Mouse (Mus musculus) intestine, embryonic 15.5 days (tissue): ENCODE data around the gene Gm20403. TPM values are rescaled to one million over a fixed set of nuclear protein-coding genes. Genes with fewer than 3 reads are reported as not detected.

Source experiments
- ATAC-seq: fragments of 200-750 bp; cut with Nextera tagmentation; 2 replicates; pipeline ENCODE4 v1.8.0; 2017; ENCODE audit warnings: moderate TSS enrichment, moderate library complexity
- H3K27ac ChIP-seq: fragments of 300-500 bp; sonication (generic); 2 replicates; pipeline ENCODE4 v1.5.1; 2015; ENCODE audit warnings: mild to moderate bottlenecking, inconsistent platforms
- H3K27me3 ChIP-seq: fragments of 300-500 bp; sonication (generic); replicated peaks from 2 replicates; pipeline ENCODE4 v1.6.1; 2015; ENCODE audit warnings: inconsistent platforms
- H3K36me3 ChIP-seq: fragments of 300-500 bp; sonication (generic); 2 replicates; pipeline ENCODE4 v1.6.1; 2015; ENCODE audit warnings: inconsistent platforms
- H3K4me1 ChIP-seq: fragments of 300-500 bp; sonication (generic); replicated peaks from 2 replicates; pipeline ENCODE4 v1.6.1; 2015; ENCODE audit warnings: inconsistent platforms
- H3K4me2 ChIP-seq: fragments of 300-500 bp; sonication (generic); replicated peaks from 2 replicates; pipeline ENCODE4 v1.6.1; 2015; ENCODE audit warnings: mild to moderate bottlenecking, inconsistent platforms
- H3K4me3 ChIP-seq: fragments of 300-500 bp; sonication (generic); replicated peaks from 2 replicates; pipeline ENCODE4 v1.5.1; 2015; ENCODE audit warnings: inconsistent platforms
- H3K9ac ChIP-seq: fragments of 300-500 bp; sonication (generic); 2 replicates; pipeline ENCODE4 v1.6.1; 2015; ENCODE audit warnings: inconsistent platforms
- H3K9me3 ChIP-seq: fragments of 300-500 bp; sonication (generic); 2 replicates; pipeline ENCODE4 v1.6.1; 2016; ENCODE audit warnings: inconsistent platforms
- WGBS: fragments of 180-500 bp; shearing (Covaris S2); methylation state at CpG from one replicate; pipeline ENCODE4 v1.1.7; 2015; 5-methylcytosine and 5-hydroxymethylcytosine counted together
- polyA plus RNA-seq: library from polyadenylated mRNA; unstranded; fragments of >200 nt; fragmentation: Nextera tagmentation; extraction: Ambion mirVana; gene quantifications from 2 replicates; pipeline ENCODE4 v1.2.1, GENCODE M21; 2015

Gene Gm20403
- not detected in 2 replicates for polyA plus RNA-seq

DNA sequence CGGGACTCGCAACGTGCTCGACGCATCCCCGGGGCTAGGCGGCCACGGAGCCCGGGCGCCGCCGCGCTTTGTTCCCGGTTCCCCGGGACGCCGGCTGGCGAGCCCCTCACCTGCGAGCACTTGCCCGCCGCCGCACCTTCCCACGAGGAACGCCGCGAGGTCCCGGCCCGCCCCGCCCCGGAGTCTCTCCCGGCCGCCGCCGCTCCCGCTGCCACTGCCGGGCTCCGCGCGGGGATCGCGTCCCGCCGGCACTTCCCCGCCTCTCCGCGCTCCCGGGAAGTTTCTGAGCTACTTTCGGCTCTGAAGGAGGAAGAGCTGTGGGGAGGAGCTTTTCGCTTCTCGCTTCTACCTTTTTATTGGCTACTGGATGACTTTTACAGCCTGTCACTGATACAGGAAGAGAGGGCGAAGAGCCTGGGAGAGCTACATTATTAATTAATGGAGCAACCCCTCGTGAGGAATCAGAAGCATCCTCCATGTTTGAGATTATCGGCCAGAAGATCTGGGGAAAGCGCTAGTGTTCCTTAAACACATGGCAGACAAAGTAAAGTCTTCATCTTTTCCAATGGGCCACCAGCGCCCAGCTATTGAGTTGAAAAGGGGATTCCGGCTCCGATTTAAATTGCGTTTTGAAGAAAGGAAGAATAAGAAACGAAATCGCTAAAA is at the start of gene Gm20403:
Gene Gm20403 (minus strand): TSS at position 478 of the 666 bp plus-strand sequence.
- ATAC-seq, result peak; percentile 88
- H3K4me2 ChIP-seq, result peak within 1 kb of the TSS; percentile 73
- no peaks in the 10 kb centered on the region for H3K9me3 ChIP-seq
- no peaks in the 10 kb centered on the region for H3K27me3 ChIP-seq
- under 1% methylated on average over 48 of the region's 60 CpGs for WGBS
- no peaks in the 10 kb centered on the region for H3K36me3 ChIP-seq
- peak within 1 kb of the TSS; percentile 94 for H3K27ac ChIP-seq
- no peaks in the 10 kb centered on the region for H3K4me1 ChIP-seq
- peak within 1 kb of the TSS; percentile 92 for H3K4me3 ChIP-seq
- H3K9ac ChIP-seq, result peak within 1 kb of the TSS; percentile 89

DNA sequence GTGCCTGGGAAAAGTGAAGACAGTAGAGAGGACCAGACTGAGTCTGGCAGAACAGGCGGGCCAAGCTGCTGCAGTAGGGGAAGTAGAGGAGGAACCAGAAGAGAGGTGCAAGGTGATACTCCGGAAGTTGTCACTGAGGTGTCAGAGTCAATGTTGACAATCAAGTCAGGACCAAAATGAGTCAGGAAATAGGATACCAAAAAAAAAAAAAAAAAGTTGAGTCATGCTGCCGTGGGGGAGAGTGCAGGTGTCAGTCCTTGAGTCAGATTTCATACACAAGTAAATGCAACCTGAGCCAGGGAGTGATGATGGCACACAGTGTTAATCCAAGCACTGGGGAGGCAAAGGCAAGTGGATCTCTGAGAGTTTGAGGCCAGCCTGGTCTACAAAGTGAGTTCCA is 40.8 kb upstream of the Gm20403 start:
- 44% methylated on average over 3 of the region's 3 CpGs for WGBS

DNA sequence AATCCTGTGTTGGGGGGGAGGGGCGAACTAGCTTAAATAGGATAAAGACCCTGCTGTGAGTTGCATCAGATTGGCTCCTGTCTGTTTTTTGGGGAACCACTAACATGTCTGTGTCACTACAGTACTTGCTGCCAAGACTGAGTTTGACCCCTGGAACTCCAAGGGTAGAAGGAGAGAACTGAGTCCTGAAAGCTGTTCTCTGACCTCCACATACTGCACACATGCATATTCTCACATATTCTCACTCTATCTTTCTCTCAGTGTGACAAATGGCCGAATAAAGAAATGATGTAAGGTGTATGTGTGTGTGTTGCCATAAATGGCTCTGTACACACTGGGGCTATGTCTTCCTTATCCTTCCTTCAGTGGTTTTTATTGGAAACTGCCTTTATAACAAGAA is 37.0 kb upstream of the Gm20403 start:
- H3K4me2 ChIP-seq, result no peak overlapping the region
- no peaks in the 10 kb centered on the region for H3K9me3 ChIP-seq
- no peak overlapping the region for H3K4me3 ChIP-seq
- ATAC-seq, result no peak
- H3K9ac ChIP-seq, result no peak overlapping the region
- no peaks in the 10 kb centered on the region for H3K36me3 ChIP-seq
- whole genome bisulfite sequencing, result 73% methylated on average over 2 of the region's 2 CpGs
- H3K27ac ChIP-seq, result no peak overlapping the region
- no peaks in the 10 kb centered on the region for H3K4me1 ChIP-seq
- no peaks in the 10 kb centered on the region for H3K27me3 ChIP-seq

More for the DNA sequence above, 40.8 kb upstream of the Gm20403 start:
- no peak for ATAC-seq
- Histone ChIP-seq H3K4me1 (no peaks in the 10 kb centered on the region), H3K36me3 (no peaks in the 10 kb centered on the region), H3K27ac (no peak overlapping the region), H3K4me2 (no peak overlapping the region), H3K27me3 (no peaks in the 10 kb centered on the region), H3K4me3 (no peak overlapping the region), H3K9me3 (no peaks in the 10 kb centered on the region), H3K9ac (no peak overlapping the region)

DNA sequence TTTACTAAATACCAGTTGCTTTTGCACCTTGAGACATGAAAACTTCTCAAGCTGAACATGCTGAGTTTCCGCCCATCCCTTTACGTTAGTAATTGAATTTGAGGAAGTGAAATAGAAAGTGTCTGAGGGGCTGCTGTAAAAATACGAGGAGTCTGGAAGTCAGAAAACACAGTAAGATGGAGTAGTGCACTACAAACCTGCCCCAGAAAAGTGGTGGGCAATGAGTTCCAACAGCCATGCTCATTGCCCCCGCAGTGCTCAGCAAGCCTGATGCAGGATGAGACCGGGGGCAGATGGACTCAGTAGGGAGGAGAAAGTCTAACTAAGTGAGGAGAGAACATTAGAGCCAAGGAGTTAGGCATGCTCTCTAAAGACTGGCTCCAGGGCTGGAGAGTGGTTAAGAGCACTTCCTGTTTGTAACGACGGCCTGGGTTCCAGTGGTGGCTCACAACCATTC is 33.1 kb upstream of the Gm20403 start:
- H3K4me1 ChIP-seq, result no peaks in the 10 kb centered on the region
- H3K4me3 ChIP-seq, result no peak overlapping the region
- ATAC-seq, result no peak
- 83% methylated on average over 7 of the region's 7 CpGs for WGBS
- no peaks in the 10 kb centered on the region for H3K36me3 ChIP-seq
- no peaks in the 10 kb centered on the region for H3K9me3 ChIP-seq
- H3K9ac ChIP-seq, result no peak overlapping the region
- H3K27ac ChIP-seq, result no peak overlapping the region
- no peak overlapping the region for H3K4me2 ChIP-seq
- H3K27me3 ChIP-seq, result no peaks in the 10 kb centered on the region

DNA sequence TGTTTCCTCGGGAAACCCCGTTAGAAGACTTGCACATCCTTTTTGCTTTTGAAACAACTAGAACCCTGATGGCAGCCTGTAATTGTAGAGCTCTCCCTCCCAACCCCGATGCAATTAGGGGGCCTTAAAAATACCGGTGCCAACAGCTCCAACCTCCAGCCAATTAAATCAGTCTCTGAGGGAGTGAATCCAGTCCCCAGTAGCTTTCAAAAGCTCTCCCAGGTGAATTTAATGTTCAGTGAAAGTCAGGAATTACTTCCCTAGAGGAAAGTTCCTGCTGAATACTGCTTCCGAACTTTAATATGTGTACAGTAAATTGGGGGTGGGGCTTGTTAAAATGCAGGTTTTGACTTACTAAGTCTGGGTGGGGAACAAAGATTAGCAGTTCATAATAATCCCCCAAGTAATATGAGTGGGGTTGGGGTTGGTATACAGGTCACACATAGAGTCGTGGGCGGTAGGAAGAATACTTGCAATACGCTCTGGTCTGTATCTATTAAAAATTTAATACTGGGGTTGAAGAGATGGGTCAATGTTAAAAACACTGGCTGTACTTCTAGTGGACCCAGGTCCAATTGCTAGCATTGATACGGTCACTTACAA is 30.9 kb upstream of the Gm20403 start:
- Histone ChIP-seq H3K4me2 (no peak overlapping the region), H3K9me3 (no peaks in the 10 kb centered on the region), H3K4me3 (no peak overlapping the region), H3K36me3 (no peaks in the 10 kb centered on the region), H3K4me1 (no peaks in the 10 kb centered on the region), H3K9ac (no peak overlapping the region), H3K27me3 (no peaks in the 10 kb centered on the region), H3K27ac (no peak overlapping the region)
- ATAC-seq, result no peak
- WGBS, result 70% methylated on average over 9 of the region's 9 CpGs

DNA sequence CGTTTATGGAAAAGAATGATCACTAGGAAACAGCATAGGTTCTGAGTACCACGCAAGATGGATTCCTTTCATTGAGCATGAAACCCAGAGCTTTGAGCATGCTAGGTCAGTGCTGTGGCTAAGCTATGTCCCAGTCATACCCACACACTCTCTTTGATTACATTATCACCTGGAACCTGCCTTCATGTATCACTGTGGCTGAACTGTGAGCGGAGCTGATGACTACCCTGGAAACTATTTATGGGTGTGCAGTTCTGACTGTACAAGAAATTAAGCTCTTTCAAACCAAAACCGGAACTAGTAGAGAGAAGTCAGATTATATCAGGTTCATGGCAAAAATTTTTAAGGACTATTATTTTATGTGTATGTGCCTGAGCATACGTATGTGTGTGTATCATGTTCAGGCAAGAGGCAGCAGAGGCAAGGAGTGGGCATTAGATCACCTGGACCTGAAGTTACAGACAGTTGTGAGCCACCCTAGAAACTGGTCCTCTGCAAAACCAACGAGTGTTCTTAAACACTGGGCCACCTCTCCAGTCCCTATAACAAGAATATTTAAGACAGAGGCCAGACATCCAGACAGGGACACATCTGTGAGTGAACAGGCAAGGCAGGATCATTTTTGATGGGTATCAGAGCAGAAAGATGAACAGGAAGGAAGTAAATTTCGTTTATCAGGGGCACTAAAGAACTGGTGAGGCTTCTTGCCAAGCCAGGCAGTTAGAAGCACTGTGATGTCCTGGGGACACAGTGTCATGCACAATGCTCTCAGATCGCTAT is 30.2 kb upstream of the Gm20403 start:
- no peaks in the 10 kb centered on the region for H3K36me3 ChIP-seq
- H3K27ac ChIP-seq, result no peak overlapping the region
- no peak overlapping the region for H3K4me2 ChIP-seq
- WGBS, result 71% methylated on average over 8 of the region's 8 CpGs
- H3K27me3 ChIP-seq, result no peaks in the 10 kb centered on the region
- no peaks in the 10 kb centered on the region for H3K9me3 ChIP-seq
- H3K4me3 ChIP-seq, result no peak overlapping the region
- ATAC-seq, result no peak
- H3K9ac ChIP-seq, result no peak overlapping the region
- H3K4me1 ChIP-seq, result no peaks in the 10 kb centered on the region

DNA sequence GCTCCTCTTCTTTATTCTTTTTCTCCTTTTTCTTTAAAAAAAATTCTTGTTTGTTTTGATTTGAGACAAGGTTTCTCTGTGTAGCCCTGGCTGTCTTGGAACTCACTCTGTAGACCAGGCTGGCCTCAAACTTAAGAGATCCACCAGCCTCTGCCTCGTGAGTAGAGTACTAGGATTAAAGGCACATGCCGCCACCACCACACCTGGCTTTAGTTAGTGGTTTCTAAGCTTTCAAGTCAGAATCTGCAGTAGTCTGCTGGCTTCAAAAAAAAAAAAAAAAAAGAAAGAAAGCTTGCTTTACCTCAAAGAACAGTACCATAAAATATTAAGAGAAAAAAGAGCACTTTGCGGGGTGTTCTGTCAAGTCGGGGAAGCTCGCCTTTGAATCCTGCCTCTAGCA is 29.1 kb upstream of the Gm20403 start:
- Histone ChIP-seq H3K27me3 (no peaks in the 10 kb centered on the region), H3K36me3 (no peaks in the 10 kb centered on the region), H3K9ac (no peak overlapping the region), H3K4me3 (no peak overlapping the region), H3K9me3 (no peaks in the 10 kb centered on the region), H3K4me1 (no peaks in the 10 kb centered on the region), H3K27ac (no peak overlapping the region), H3K4me2 (no peak overlapping the region)
- no peak for ATAC-seq
- 85% methylated on average over 5 of the region's 5 CpGs for WGBS

DNA sequence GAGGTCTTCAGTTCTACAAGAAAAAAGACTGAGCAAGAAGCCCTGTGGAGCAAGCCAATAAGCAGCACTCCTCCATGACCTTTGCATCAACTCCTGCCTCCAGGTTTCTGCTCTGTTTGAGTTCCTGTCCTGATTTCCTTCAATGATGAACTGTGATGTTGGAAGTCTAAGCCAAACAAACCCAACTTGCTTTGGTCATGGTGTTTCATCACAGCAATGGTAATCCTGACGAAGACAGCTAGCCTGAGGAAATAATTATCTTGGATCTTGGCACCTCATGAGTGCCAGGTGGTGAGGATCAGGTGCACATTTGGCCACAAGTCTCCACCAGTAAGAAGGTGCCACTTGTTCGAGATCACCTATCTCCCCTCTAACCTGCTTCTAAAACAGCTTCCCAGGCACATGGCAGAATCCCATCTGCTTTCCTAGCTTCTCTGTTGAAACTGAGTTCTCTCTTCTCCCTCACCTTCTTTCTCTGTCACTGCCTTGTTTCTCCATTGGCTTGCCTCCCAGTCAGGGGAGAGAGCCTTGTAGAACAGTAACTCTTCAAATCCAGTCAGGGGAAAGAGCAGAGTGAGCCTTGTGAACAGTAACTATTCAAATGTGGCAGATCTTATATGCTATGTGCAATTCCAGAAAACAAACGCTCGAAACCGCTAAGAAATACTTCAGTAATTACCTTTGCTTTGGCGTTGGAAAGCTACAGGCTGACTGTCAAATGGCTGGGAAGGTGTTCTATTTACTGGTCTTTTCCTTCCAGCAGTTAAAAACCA is 27.5 kb upstream of the Gm20403 start, which contains the start of gene Baz1a:
Gene Baz1a (minus strand): TSS at position 723 of the 773 bp plus-strand sequence.
- Histone ChIP-seq H3K4me1 (no peaks in the 10 kb centered on the region), H3K36me3 (no peaks in the 10 kb centered on the region), H3K27ac (no peak within 1 kb of the TSS), H3K4me2 (no peak within 1 kb of the TSS), H3K4me3 (no peak within 1 kb of the TSS), H3K27me3 (no peaks in the 10 kb centered on the region), H3K9ac (no peak within 1 kb of the TSS), H3K9me3 (no peaks in the 10 kb centered on the region)
- no peak for ATAC-seq
- WGBS, result 88% methylated on average over 6 of the region's 6 CpGs

DNA sequence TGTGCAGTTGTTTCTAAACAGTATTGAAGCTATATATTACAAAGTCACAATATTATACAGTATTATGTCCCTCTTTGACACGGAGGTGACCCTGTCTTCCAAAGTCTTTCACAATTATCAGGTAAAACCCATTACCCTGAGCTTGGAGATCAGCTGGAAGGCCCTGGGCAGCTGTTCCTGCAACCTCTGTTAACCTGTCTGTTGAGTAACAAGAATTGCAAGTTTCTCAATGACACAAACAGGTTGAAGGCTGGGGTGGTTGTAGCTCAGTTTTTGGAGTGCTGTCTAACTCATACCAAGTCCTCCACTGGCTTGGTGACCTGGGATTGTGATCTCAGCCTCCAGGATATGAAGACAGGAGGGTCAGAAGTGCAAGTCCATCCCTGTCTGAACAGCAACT is 26.7 kb upstream of the Gm20403 start:
- Histone ChIP-seq H3K9ac (no peak overlapping the region), H3K36me3 (no peaks in the 10 kb centered on the region), H3K4me1 (no peaks in the 10 kb centered on the region), H3K9me3 (no peaks in the 10 kb centered on the region), H3K27me3 (no peaks in the 10 kb centered on the region), H3K27ac (no peak overlapping the region), H3K4me3 (no peak overlapping the region), H3K4me2 (no peak overlapping the region)
- 74% methylated on average over 1 of the region's 1 CpGs for WGBS
- no peak for ATAC-seq

DNA sequence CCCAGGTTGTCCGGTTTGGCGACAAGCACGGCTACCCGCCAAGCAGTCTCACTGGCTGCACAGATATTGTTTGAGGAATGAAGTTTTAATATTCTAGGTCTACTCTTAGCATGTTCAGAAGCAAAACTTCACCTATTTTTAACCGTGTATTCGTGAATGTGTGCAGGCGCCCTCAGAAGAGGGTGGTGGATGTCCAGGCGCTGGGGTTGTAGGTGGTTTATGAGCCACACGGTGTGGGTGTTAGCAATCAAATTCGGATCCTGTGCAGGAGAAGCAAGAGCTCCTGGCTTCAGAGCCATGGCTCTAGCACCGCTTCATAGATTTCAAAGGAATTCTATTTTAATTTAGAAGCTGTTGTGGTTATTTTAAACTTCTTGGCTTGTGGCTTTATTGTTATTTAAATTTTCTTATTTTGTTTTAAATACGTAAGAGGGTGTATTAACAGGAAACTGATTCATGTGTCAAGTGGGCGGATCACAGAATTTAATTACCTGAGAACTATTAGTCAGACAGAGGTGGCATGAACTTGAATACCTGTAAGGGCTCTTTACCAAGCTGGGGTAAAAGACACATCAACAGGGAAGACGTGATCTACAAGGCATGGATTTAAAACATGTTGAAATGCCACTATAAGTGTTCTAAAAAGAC is 21.2 kb upstream of the Gm20403 start:
- no peaks in the 10 kb centered on the region for H3K9me3 ChIP-seq
- no peak overlapping the region for H3K9ac ChIP-seq
- no peak overlapping the region for H3K4me3 ChIP-seq
- no peaks in the 10 kb centered on the region for H3K4me1 ChIP-seq
- no peak overlapping the region for H3K27ac ChIP-seq
- H3K4me2 ChIP-seq, result no peak overlapping the region
- no peak for ATAC-seq
- H3K27me3 ChIP-seq, result no peaks in the 10 kb centered on the region
- 87% methylated on average over 14 of the region's 14 CpGs for WGBS
- H3K36me3 ChIP-seq, result no peaks in the 10 kb centered on the region

DNA sequence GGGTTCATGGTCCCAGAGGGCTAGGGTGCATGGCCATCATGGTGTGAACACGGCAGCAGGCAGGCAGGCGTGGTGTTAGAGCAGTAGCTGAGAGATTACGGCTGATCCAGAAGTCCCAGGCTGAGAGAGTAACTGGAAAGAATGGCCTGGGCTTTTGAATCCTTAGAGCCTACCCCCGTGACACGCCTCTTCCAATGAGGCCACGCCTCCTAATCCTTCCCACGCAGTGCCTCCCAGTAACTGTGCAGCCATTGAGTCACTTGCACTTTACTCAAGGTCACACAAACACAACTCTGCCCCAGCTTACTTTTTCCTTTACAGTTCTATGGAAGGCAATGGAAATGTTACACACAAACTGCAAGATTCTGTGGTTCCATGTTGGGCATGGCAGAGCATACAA is 19.7 kb upstream of the Gm20403 start:
- 87% methylated on average over 7 of the region's 7 CpGs for WGBS

More for the DNA sequence above, 19.7 kb upstream of the Gm20403 start:
- H3K9me3 ChIP-seq, result no peaks in the 10 kb centered on the region
- H3K27me3 ChIP-seq, result no peaks in the 10 kb centered on the region
- no peak overlapping the region for H3K4me3 ChIP-seq
- H3K36me3 ChIP-seq, result no peaks in the 10 kb centered on the region
- ATAC-seq, result no peak
- no peak overlapping the region for H3K9ac ChIP-seq
- no peak overlapping the region for H3K27ac ChIP-seq
- H3K4me1 ChIP-seq, result no peaks in the 10 kb centered on the region
- no peak overlapping the region for H3K4me2 ChIP-seq
